Mouse (Mus musculus): ENCODE data around the gene Gm20772. TPM values are rescaled to one million over a fixed set of nuclear protein-coding genes. Genes with fewer than 3 reads are reported as not detected.

Gene Gm20772
- polyA plus RNA-seq (2015; fragmentation: Illumina TruSeq; extraction: RNeasy Lipid Tissue Mini Kit (QIAGEN cat#74804); ENCODE audit: insufficient read depth, low replicate concordance), result not detected

DNA sequence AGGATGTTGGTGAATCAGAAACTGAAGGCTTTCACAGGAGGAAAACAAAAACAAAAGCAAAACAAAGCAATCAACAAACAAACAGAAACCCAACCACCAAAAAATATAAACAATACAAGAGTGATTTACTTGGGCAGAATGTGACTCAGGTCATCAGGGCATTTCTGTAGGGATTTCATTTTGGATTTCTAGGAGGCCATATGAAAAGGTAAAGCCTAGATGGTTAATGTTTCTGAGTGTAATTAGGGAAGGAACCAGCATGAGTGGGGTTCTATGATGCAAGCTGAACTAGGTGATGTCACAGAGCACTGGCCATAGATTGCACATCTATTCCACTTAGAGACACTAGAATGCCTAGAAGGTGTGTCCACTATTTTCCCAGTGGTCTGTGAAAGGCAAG lies at the start of gene Gm20772, which contains the start of gene Gm20831:
Gm20772 (plus strand) TSS at position 301 of the 400 bp plus-strand sequence.
Gm20831 (plus strand) TSS at position 301 of the 400 bp plus-strand sequence.

GRCm38 (mm10) chrY:17846166-17846565 lies 28.4 kb upstream of the Gm20772 start, which contains the start of gene Gm21904:
Gene Gm21904, minus strand, starts transcription at chrY:17846266.

Other genes with a start within 250 kb of the Gm20772 start
- not detected for gene Gm21904, start 28.5 kb upstream of the Gm20772 start, polyA plus RNA-seq (2015; fragmentation: Illumina TruSeq; extraction: RNeasy Lipid Tissue Mini Kit (QIAGEN cat#74804); ENCODE audit: insufficient read depth, low replicate concordance)
- gene Gm20831, start within 50 bp of the Gm20772 start, polyA plus RNA-seq (2015; fragmentation: Illumina TruSeq; extraction: RNeasy Lipid Tissue Mini Kit (QIAGEN cat#74804); ENCODE audit: insufficient read depth, low replicate concordance), result not detected
- gene Srsy, start 62.6 kb downstream of the Gm20772 start, polyA plus RNA-seq (2015; fragmentation: Illumina TruSeq; extraction: RNeasy Lipid Tissue Mini Kit (QIAGEN cat#74804); ENCODE audit: insufficient read depth, low replicate concordance), result not detected
- gene Gm21764, start 187.1 kb downstream of the Gm20772 start, polyA plus RNA-seq (2015; fragmentation: Illumina TruSeq; extraction: RNeasy Lipid Tissue Mini Kit (QIAGEN cat#74804); ENCODE audit: insufficient read depth, low replicate concordance), result not detected
- gene Ssty1, start 214.4 kb downstream of the Gm20772 start, polyA plus RNA-seq (2015; fragmentation: Illumina TruSeq; extraction: RNeasy Lipid Tissue Mini Kit (QIAGEN cat#74804); ENCODE audit: insufficient read depth, low replicate concordance), result not detected

All from spleen, adult 10 weeks (tissue).